Mouse (Mus musculus): ENCODE results near the gene Olfr1420. TPM values are rescaled to one million over a fixed set of nuclear protein-coding genes. Genes with fewer than 3 reads are reported as not detected.
"Not testable (repeated sequence)": the region's sequence is repeated elsewhere in the genome, so short reads cannot be mapped to it uniquely, and the experiment has no call there.

Gene Olfr1420
- polyA plus RNA-seq, 1 experiment from 2014 or later, result not detected

DNA sequence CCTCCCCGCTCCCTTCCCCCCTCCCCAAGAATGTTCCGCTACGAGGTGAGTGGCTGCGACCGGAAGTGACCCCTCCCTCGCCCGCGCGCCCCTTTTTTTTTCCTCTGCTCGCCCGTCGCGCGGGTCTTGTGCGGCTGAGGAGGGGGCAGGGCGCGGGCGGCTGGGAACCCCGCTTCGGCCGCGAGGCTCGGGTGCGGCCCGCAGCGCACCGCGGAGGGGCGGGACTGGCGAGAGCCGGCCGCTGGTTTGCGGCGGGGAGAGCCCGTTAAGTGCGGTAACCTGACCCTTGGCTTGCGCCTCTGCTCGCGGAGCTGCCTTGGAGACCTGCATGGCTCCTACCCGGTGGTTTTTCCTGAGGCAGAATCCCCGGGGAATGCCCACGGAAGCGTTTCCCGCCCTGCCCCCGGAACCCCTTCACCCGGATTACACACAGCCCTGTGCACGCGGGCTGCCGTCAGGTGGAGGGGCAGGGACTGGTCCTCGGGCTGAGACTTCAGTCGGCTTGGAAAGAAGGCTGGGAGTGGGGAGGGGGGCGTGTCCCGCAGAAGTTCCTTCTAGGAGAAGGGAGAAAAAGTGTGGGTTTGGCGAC lies 26.3 kb downstream of the Olfr1420 start:
- peaks cover 29% of the 10 kb centered on the region for H3K4me1 ChIP-seq
- H3K9ac ChIP-seq, result peak overlapping the region; percentile 95
- peak overlapping the region; percentile 80 for H3K27ac ChIP-seq
- H3K36me3 ChIP-seq, result peaks cover 29% of the 10 kb centered on the region
- under 1% methylated on average over 44 of the region's 54 CpGs for WGBS (ENCODE audit: insufficient replicate concordance)
- peak overlapping the region; percentile 96 for H3K4me3 ChIP-seq
- H3K9me3 ChIP-seq (replicated peaks), result no peaks in the 10 kb centered on the region
- peak overlapping the region; percentile 91 for H3K4me2 ChIP-seq
- peak; percentile 58 for ATAC-seq
- H3K27me3 ChIP-seq (replicated peaks), result no peaks in the 10 kb centered on the region

DNA sequence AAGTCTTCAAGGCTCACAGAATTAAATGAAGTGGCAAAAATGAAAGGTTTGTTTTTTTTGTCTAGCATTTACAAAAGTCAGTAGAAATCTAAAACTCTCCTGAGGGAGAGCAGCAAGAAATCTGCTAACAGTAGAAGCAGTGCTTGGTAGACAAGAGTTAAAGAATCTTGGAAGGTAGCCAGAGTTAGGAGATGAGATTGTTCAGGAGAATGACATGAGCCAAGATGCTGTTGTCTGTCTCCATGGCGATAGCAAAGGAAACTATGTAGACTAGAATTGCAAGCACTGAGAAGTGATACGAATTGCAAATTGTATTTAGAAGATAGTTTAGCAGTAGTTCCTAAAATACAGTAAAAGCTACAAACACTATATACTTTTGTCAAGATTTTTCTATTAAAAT lies 29.4 kb downstream of the Olfr1420 start:
- WGBS (ENCODE audit: insufficient replicate concordance), result 82% methylated on average over 2 of the region's 2 CpGs
- no peaks in the 10 kb centered on the region for H3K27me3 ChIP-seq (replicated peaks)
- no peaks in the 10 kb centered on the region for H3K9me3 ChIP-seq (replicated peaks)
- ATAC-seq, result no peak
- H3K27ac ChIP-seq, result no peak overlapping the region
- no peak overlapping the region for H3K4me3 ChIP-seq
- H3K4me1 ChIP-seq, result peaks cover 31% of the 10 kb centered on the region
- no peak overlapping the region for H3K9ac ChIP-seq
- H3K36me3 ChIP-seq, result peaks cover 45% of the 10 kb centered on the region
- no peak overlapping the region for H3K4me2 ChIP-seq

DNA sequence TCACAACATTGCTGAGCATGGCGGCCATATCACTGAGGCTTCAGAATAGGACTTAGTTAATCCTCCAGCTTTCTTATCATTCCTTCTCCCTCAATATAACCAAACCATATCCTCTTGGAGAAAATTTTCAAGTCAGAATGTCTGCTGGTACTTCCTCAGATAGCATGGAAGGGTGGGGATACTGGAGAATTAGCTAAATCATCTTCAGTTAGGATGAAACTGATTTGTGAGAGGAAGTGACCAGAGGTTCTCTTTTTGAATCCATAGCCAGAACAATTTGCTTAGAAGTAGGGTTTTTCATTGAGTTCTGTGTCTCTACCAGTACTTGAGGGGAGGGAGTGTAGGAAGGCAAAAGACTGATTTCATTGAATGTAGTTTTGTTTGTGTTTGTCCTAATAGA lies 35.7 kb downstream of the Olfr1420 start:
- Histone ChIP-seq H3K27me3 (replicated peaks) (no peaks in the 10 kb centered on the region), H3K27ac (no peak overlapping the region), H3K9me3 (replicated peaks) (no peaks in the 10 kb centered on the region), H3K4me1 (peaks cover 5% of the 10 kb centered on the region), H3K36me3 (peaks cover 79% of the 10 kb centered on the region), H3K9ac (no peak overlapping the region), H3K4me3 (no peak overlapping the region), H3K4me2 (no peak overlapping the region)
- 87% methylated on average over 1 of the region's 1 CpGs for WGBS (ENCODE audit: insufficient replicate concordance)
- ATAC-seq, result no peak

DNA sequence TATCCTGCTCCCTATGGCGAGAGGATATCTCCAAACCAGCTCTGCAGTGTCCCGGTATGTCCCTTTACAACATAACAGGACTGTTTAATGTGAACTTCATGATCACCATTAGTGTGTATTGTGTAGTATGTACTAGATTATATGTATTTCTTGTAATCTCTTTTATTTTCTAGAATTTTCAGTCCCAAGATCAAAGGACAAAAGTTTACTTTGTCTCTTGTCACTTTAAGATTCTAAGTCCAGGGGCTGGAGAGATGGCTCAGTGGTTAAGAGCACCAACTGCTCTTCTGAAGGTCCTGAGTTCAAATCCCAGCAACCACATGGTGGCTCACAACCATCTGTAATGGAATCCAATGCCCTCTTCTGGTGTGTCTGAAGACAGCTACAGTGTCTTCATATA lies 36.1 kb downstream of the Olfr1420 start:
- H3K36me3 ChIP-seq, result peaks cover 80% of the 10 kb centered on the region
- ATAC-seq; H3K27ac ChIP-seq; H3K9ac ChIP-seq; H3K9me3 ChIP-seq (replicated peaks); H3K27me3 ChIP-seq (replicated peaks); H3K4me1 ChIP-seq; H3K4me2 ChIP-seq; H3K4me3 ChIP-seq: not testable (repeated sequence)
- 86% methylated on average over 2 of the region's 2 CpGs for WGBS (ENCODE audit: insufficient replicate concordance)

DNA sequence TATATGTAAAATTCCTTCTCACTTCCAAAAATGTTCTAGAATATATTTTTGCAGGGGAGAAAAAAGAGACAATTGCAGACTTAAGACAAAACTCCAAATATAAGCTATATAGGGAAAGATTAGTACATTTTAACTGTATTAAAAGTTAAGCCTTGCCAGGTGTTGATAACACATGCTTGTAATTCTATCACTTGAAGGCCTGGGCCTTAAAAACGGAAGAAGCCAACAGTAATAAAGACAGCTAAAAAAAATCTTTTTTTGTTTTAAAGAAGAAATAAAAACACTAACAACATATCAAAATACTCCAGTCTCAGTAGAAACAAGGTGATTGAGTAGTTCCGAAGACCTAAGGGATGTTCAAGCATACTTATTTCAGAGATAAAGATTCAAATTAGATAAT lies 40.0 kb downstream of the Olfr1420 start:
- WGBS (ENCODE audit: insufficient replicate concordance), result 75% methylated on average over 2 of the region's 2 CpGs
- no peak for ATAC-seq
- Histone ChIP-seq H3K27ac (no peak overlapping the region), H3K4me2 (no peak overlapping the region), H3K36me3 (peaks cover 94% of the 10 kb centered on the region), H3K9me3 (replicated peaks) (no peaks in the 10 kb centered on the region), H3K4me3 (no peak overlapping the region), H3K9ac (no peak overlapping the region), H3K27me3 (replicated peaks) (no peaks in the 10 kb centered on the region), H3K4me1 (peaks cover 20% of the 10 kb centered on the region)

DNA sequence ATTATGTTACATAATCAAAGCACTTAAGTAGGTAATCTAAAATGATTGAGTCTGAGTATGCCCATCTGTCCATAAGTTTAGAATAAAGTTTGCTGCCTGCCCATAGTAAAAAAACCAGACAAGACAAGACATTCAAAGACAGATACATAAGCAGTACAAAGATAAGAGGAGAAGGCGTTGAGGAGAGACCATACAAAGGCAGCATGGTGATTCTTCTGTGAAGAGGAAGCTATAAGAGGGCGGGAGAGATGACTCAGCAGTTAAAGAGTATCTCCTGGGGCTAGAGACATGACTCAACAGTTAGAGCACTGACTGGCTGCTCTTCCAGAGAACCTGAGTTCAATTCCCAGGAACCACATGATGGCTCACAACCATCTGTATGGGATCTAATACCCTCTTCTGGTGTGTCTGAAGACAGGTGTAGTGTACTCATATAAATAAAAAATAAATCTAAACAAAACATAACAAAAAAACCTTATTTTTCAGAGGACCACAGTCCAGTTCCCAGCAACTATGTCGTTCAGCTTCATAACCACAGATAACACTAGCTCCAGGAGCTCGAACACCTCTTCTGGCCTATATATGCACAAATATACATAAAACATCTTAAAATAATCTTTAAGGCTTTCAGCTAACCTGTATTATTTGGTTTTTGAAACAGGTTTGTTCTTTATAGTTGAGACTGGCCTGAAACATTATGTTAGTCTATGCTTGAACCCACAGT lies 41.8 kb downstream of the Olfr1420 start:
- WGBS (ENCODE audit: insufficient replicate concordance), result 35% methylated on average over 4 of the region's 4 CpGs
- Histone ChIP-seq H3K9me3 (replicated peaks) (no peaks in the 10 kb centered on the region), H3K4me3 (no peak overlapping the region), H3K36me3 (peaks cover 94% of the 10 kb centered on the region), H3K27me3 (replicated peaks) (no peaks in the 10 kb centered on the region), H3K9ac (no peak overlapping the region), H3K27ac (peak overlapping the region; percentile 74), H3K4me2 (0 out of 2 replicates have a peak overlapping the region, but pooled peaks have one; percentile 8), H3K4me1 (peaks cover 20% of the 10 kb centered on the region)
- peak; percentile 98 for ATAC-seq

DNA sequence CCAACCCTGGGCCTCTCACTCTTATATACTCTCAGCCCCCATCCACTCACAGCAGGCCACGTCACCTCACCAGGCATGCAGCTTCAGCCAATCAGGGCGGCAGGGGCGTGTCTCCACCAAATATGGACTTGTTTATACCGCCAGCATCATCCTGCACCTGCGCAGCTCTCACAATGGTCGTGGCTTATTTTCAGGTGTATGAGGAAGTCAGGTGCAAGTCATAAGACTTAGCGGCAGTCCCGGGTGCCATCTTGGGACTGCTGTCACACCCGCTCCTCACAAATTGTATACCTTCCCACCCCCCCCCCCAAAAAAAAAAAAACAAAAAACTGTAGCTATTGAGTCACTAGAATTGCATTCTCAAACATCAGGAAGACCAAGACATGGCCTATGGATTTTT lies 60.1 kb downstream of the Olfr1420 start:
- peaks cover 39% of the 10 kb centered on the region for H3K36me3 ChIP-seq
- not testable (repeated sequence) for H3K27ac ChIP-seq; H3K9me3 ChIP-seq (replicated peaks); H3K27me3 ChIP-seq (replicated peaks); ATAC-seq; H3K4me2 ChIP-seq; H3K4me1 ChIP-seq; H3K9ac ChIP-seq; H3K4me3 ChIP-seq
- 84% methylated on average over 9 of the region's 9 CpGs for whole genome bisulfite sequencing (ENCODE audit: insufficient replicate concordance)

Small RNA genes within 50 kb of the gene (microRNA-seq; reads per million reads assigned to microRNA genes)
- gene Mir6994, result 11.9 reads per million, percentile 24 among the genes with 10 or more reads in this experiment

Other genes starting within 250 kb of the Olfr1420 start
- 4.5 and 6.4 TPM in 2 replicates for gene Ms4a3, start 245.7 kb upstream of the Olfr1420 start, polyA plus RNA-seq (2016; fragmentation: Nextera tagmentation; extraction: Ambion mirVana)
- 0.55 and 0.63 TPM in 2 replicates for gene Oosp2, start 226.0 kb upstream of the Olfr1420 start, polyA plus RNA-seq (2016; fragmentation: Nextera tagmentation; extraction: Ambion mirVana)
- gene Oosp1, start 195.4 kb upstream of the Olfr1420 start, polyA plus RNA-seq (2016; fragmentation: Nextera tagmentation; extraction: Ambion mirVana), result not detected in 2 replicates
- not detected in 2 replicates for gene Oosp3, start 189.5 kb upstream of the Olfr1420 start, polyA plus RNA-seq (2016; fragmentation: Nextera tagmentation; extraction: Ambion mirVana)
- not detected in 2 replicates for gene Gif, start 139.0 kb upstream of the Olfr1420 start, polyA plus RNA-seq (2016; fragmentation: Nextera tagmentation; extraction: Ambion mirVana)
- 54.5 and 62.6 TPM in 2 replicates for gene Mrpl16, start 116.2 kb upstream of the Olfr1420 start, polyA plus RNA-seq (2016; fragmentation: Nextera tagmentation; extraction: Ambion mirVana)
- gene Stx3, start 67.2 kb upstream of the Olfr1420 start, polyA plus RNA-seq (2016; fragmentation: Nextera tagmentation; extraction: Ambion mirVana), result 2.5 TPM in 2 replicates
- gene Olfr1417, start 47.3 kb upstream of the Olfr1420 start, polyA plus RNA-seq (2016; fragmentation: Nextera tagmentation; extraction: Ambion mirVana), result not detected in 2 replicates
- gene Olfr1418, start 25.5 kb upstream of the Olfr1420 start, polyA plus RNA-seq (2016; fragmentation: Nextera tagmentation; extraction: Ambion mirVana), result not detected in 2 replicates
- not detected in 2 replicates for gene Olfr1419, start 11.5 kb upstream of the Olfr1420 start, polyA plus RNA-seq (2016; fragmentation: Nextera tagmentation; extraction: Ambion mirVana)
- 10.7 and 11.1 TPM in 2 replicates for gene Patl1, start 25.8 kb downstream of the Olfr1420 start, polyA plus RNA-seq (2016; fragmentation: Nextera tagmentation; extraction: Ambion mirVana)
- gene Osbp, start 79.4 kb downstream of the Olfr1420 start, polyA plus RNA-seq (2016; fragmentation: Nextera tagmentation; extraction: Ambion mirVana), result 2.8 and 3.0 TPM in 2 replicates
- gene Olfr1423, start 154.8 kb downstream of the Olfr1420 start, polyA plus RNA-seq (2016; fragmentation: Nextera tagmentation; extraction: Ambion mirVana), result 0.02 TPM in 1 of 2 replicates, not detected in the other
- gene Olfr1424, start 176.1 kb downstream of the Olfr1420 start, polyA plus RNA-seq (2016; fragmentation: Nextera tagmentation; extraction: Ambion mirVana), result not detected in 2 replicates
- not detected in 2 replicates for gene Olfr1425, start 191.2 kb downstream of the Olfr1420 start, polyA plus RNA-seq (2016; fragmentation: Nextera tagmentation; extraction: Ambion mirVana)
- not detected in 2 replicates for gene Olfr1426, start 205.4 kb downstream of the Olfr1420 start, polyA plus RNA-seq (2016; fragmentation: Nextera tagmentation; extraction: Ambion mirVana)
- gene Olfr1427, start 216.8 kb downstream of the Olfr1420 start, polyA plus RNA-seq (2016; fragmentation: Nextera tagmentation; extraction: Ambion mirVana), result not detected in 2 replicates
- not detected in 2 replicates for gene Olfr1428, start 229.3 kb downstream of the Olfr1420 start, polyA plus RNA-seq (2016; fragmentation: Nextera tagmentation; extraction: Ambion mirVana)
- not detected in 2 replicates for gene Olfr76, start 236.6 kb downstream of the Olfr1420 start, polyA plus RNA-seq (2016; fragmentation: Nextera tagmentation; extraction: Ambion mirVana)

Measured in liver, embryonic 12.5 days (tissue).